Mouse (Mus musculus) liver, embryonic 16.5 days (tissue): ENCODE measurements around the gene Majin. TPM values are rescaled to one million over a fixed set of nuclear protein-coding genes. Genes with fewer than 3 reads are reported as not detected.

ENCODE experiments used
- ATAC-seq: fragments of 200-750 bp; cut with Nextera tagmentation; 2 replicates; pipeline ENCODE4 v1.8.0; 2017; ENCODE audit warnings: low read depth, mild to moderate bottlenecking, moderate number of reproducible peaks, moderate library complexity
- H3K27ac ChIP-seq: fragments of 300-500 bp; sonication (generic); 2 replicates; pipeline ENCODE4 v1.5.1; 2014; ENCODE audit warnings: mild to moderate bottlenecking, low read length
- H3K27me3 ChIP-seq: fragments of 300-500 bp; sonication (generic); 2 replicates; pipeline ENCODE4 v1.6.1; 2014; ENCODE audit warnings: low read depth, low read length, mixed read lengths; ENCODE audit not compliant: control insufficient read depth, insufficient read depth
- H3K36me3 ChIP-seq: fragments of 300-500 bp; sonication (generic); 2 replicates; pipeline ENCODE4 v1.6.1; 2014; ENCODE audit warnings: mild to moderate bottlenecking; ENCODE audit not compliant: control insufficient read depth, insufficient read depth
- H3K4me1 ChIP-seq: fragments of 300-500 bp; sonication (generic); 2 replicates; pipeline ENCODE4 v1.6.1; 2014; ENCODE audit warnings: low read depth, low read length, mixed read lengths; ENCODE audit not compliant: control insufficient read depth
- H3K4me2 ChIP-seq: fragments of 300-500 bp; sonication (generic); 2 replicates; pipeline ENCODE4 v1.6.1; 2014; ENCODE audit warnings: low read depth, low read length, mixed read lengths
- H3K4me3 ChIP-seq: fragments of 300-500 bp; sonication (generic); 2 replicates; pipeline ENCODE4 v1.5.1; 2014; ENCODE audit warnings: low read depth, mild to moderate bottlenecking, low read length
- H3K9ac ChIP-seq: fragments of 300-500 bp; sonication (generic); 2 replicates; pipeline ENCODE4 v1.6.1; 2014; ENCODE audit warnings: low read depth, low read length
- H3K9me3 ChIP-seq: fragments of 300-500 bp; sonication (generic); replicated peaks from 2 replicates; pipeline ENCODE4 v1.6.1; 2016; ENCODE audit warnings: low read length; ENCODE audit not compliant: control insufficient read depth
- WGBS: fragments of 180-500 bp; shearing (Covaris S2); extraction: QIAGEN DNeasy Blood & Tissue Kit; methylation state at CpG from one replicate; pipeline ENCODE4 v1.1.7; 2014; ENCODE audit not compliant: insufficient replicate concordance; 5-methylcytosine and 5-hydroxymethylcytosine counted together
- polyA plus RNA-seq: library from polyadenylated mRNA; unstranded; fragments of >200 nt; fragmentation: Nextera tagmentation; extraction: Ambion mirVana; gene quantifications from 2 replicates; pipeline ENCODE4 v1.2.1, GENCODE M21; 2015

Gene Majin
- polyA plus RNA-seq, 1 experiment from 2014 or later, result not detected

- Histone ChIP-seq H3K36me3 (no peaks in the 10 kb centered on the region), H3K4me1 (no peaks in the 10 kb centered on the region), H3K4me2 (no peak overlapping the region), H3K27ac (no peak overlapping the region), H3K9me3 (no peaks in the 10 kb centered on the region), H3K27me3 (no peaks in the 10 kb centered on the region), H3K4me3 (no peak overlapping the region), H3K9ac (no peak overlapping the region)
- WGBS, result 63% methylated on average over 5 of the region's 5 CpGs
- ATAC-seq, result no peak
These were observed 22.5 kb downstream of the Majin start for GRCm38 (mm10) chr19:6206716-6207115.

- H3K9ac ChIP-seq, result no peak overlapping the region
These were observed 32.0 kb downstream of the Majin start for GRCm38 (mm10) chr19:6216046-6216705.

GRCm38 (mm10) chr19:6218606-6219005, 34.4 kb downstream of the Majin start:
- Histone ChIP-seq H3K36me3 (no peaks in the 10 kb centered on the region), H3K4me2 (no peak overlapping the region), H3K9me3 (no peaks in the 10 kb centered on the region), H3K27ac (no peak overlapping the region), H3K27me3 (no peaks in the 10 kb centered on the region), H3K4me1 (no peaks in the 10 kb centered on the region), H3K9ac (no peak overlapping the region), H3K4me3 (no peak overlapping the region)
- ATAC-seq, result no peak
- WGBS, result 59% methylated on average over 6 of the region's 6 CpGs

More at GRCm38 (mm10) chr19:6216046-6216705, 32.0 kb downstream of the Majin start:
- Histone ChIP-seq H3K9me3 (no peaks in the 10 kb centered on the region), H3K4me3 (no peak overlapping the region), H3K4me1 (no peaks in the 10 kb centered on the region), H3K4me2 (no peak overlapping the region), H3K27me3 (no peaks in the 10 kb centered on the region), H3K36me3 (no peaks in the 10 kb centered on the region), H3K27ac (no peak overlapping the region)
- WGBS, result 45% methylated on average over 6 of the region's 6 CpGs
- ATAC-seq, result no peak

GRCm38 (mm10) chr19:6226135-6226534, 41.9 kb downstream of the Majin start, which contains the start of gene Gpha2:
TSS of gene Gpha2 (plus strand) at chr19:6226380.
- Histone ChIP-seq H3K4me2 (no peak within 1 kb of the TSS), H3K9me3 (no peaks in the 10 kb centered on the region), H3K27me3 (no peaks in the 10 kb centered on the region), H3K27ac (no peak within 1 kb of the TSS), H3K9ac (no peak within 1 kb of the TSS), H3K4me1 (no peaks in the 10 kb centered on the region), H3K4me3 (no peak within 1 kb of the TSS), H3K36me3 (no peaks in the 10 kb centered on the region)
- 21% methylated on average over 2 of the region's 2 CpGs for WGBS
- no peak for ATAC-seq

GRCm38 (mm10) chr19:6226763-6227162, 42.6 kb downstream of the Majin start:
- Histone ChIP-seq H3K27me3 (no peaks in the 10 kb centered on the region), H3K9ac (no peak overlapping the region), H3K36me3 (no peaks in the 10 kb centered on the region), H3K4me2 (no peak overlapping the region), H3K27ac (no peak overlapping the region), H3K4me1 (no peaks in the 10 kb centered on the region), H3K9me3 (no peaks in the 10 kb centered on the region), H3K4me3 (no peak overlapping the region)
- WGBS, result 78% methylated on average over 14 of the region's 14 CpGs
- no peak for ATAC-seq

- Histone ChIP-seq H3K4me1 (no peaks in the 10 kb centered on the region), H3K4me3 (no peak overlapping the region), H3K9ac (no peak overlapping the region), H3K27ac (no peak overlapping the region), H3K36me3 (no peaks in the 10 kb centered on the region), H3K4me2 (no peak overlapping the region), H3K27me3 (no peaks in the 10 kb centered on the region), H3K9me3 (no peaks in the 10 kb centered on the region)
- ATAC-seq, result no peak
- WGBS, result 80% methylated on average over 4 of the region's 4 CpGs
These were observed 43.7 kb downstream of the Majin start for GRCm38 (mm10) chr19:6227864-6228263.

GRCm38 (mm10) chr19:6230411-6230810, 46.2 kb downstream of the Majin start:
- Histone ChIP-seq H3K9me3 (no peaks in the 10 kb centered on the region), H3K27me3 (no peaks in the 10 kb centered on the region), H3K4me1 (peaks cover 16% of the 10 kb centered on the region), H3K9ac (no peak overlapping the region), H3K4me2 (no peak overlapping the region), H3K36me3 (no peaks in the 10 kb centered on the region), H3K27ac (no peak overlapping the region), H3K4me3 (no peak overlapping the region)
- WGBS, result 51% methylated on average over 4 of the region's 4 CpGs
- no peak for ATAC-seq

- ATAC-seq, result no peak
- no peak overlapping the region for H3K4me3 ChIP-seq
- no peak overlapping the region for H3K4me2 ChIP-seq
- H3K9ac ChIP-seq, result no peak overlapping the region
- H3K27ac ChIP-seq, result no peak overlapping the region
- 70% methylated on average over 2 of the region's 2 CpGs for WGBS
- peaks cover 18% of the 10 kb centered on the region for H3K4me1 ChIP-seq
- no peaks in the 10 kb centered on the region for H3K27me3 ChIP-seq
- H3K36me3 ChIP-seq, result no peaks in the 10 kb centered on the region
- no peaks in the 10 kb centered on the region for H3K9me3 ChIP-seq
These were observed 46.8 kb downstream of the Majin start for GRCm38 (mm10) chr19:6231036-6231435.

GRCm38 (mm10) chr19:6233647-6234046, 49.5 kb downstream of the Majin start:
- no peak for ATAC-seq
- H3K4me1 ChIP-seq, result peaks cover 28% of the 10 kb centered on the region
- WGBS, result 79% methylated on average over 16 of the region's 16 CpGs
- no peak overlapping the region for H3K9ac ChIP-seq
- no peaks in the 10 kb centered on the region for H3K27me3 ChIP-seq
- no peaks in the 10 kb centered on the region for H3K9me3 ChIP-seq
- no peaks in the 10 kb centered on the region for H3K36me3 ChIP-seq
- H3K27ac ChIP-seq, result no peak overlapping the region
- H3K4me2 ChIP-seq, result no peak overlapping the region
- no peak overlapping the region for H3K4me3 ChIP-seq
